Mouse (Mus musculus) B cell, adult 2 months (primary cell): ENCODE data around the gene Bcl2l1.
A peak's percentile ranks its signal among the peaks of the same experiment; 100 is the strongest.

ENCODE experiments used
- DNase-seq, 2 experiments: peaks; one replicate each; pipeline ENCODE4 v3.0.0; 2022

The Bcl2l1 gene

GRCm38 (mm10) chr2:152831019-152831878 is at the start of gene Bcl2l1:
TSS of gene Bcl2l1 (minus strand) at chr2:152831728.
- DNase-seq, result peak; percentile 96 to 98

DNA sequence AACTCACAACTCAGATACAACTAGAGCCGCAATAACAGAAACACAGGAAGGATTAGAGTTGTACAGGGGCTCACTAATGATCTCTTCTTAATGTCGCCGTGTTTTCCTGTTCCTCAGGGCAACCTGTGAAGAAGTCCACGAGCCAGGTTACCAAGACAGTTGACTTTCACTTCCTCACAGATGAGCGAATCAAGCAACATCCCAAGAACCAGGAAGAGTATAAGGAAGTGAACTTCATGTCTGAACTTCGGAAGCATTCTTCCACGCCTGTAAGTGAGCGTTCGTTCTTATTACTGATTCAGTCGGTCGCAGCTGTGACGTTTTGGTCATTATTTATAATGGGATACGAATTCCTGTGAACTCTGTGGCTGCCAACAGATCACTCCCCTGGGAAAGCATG is 49.4 kb upstream of the Bcl2l1 start:
- DNase-seq, result no peak

DNA sequence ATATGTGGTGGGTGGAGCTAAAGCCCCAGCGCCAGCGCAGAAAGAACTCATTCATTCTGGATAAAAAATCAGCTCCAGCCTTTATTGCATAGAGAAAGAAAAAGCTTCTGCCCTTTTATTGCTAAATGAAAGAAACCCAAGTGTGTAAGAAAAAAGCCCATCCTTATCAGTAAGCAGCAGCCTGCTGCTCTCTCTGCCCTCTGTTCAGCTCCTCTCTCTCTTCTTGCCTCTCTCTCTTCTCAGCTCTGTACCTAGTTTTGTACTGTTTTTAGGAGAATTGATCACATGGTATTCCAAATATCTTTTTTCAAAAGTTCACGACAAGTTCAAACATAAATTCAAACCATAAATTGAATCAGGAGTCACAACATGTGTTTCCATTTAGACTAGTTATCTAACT is 46.7 kb upstream of the Bcl2l1 start:
- DNase-seq, result no peak

DNA sequence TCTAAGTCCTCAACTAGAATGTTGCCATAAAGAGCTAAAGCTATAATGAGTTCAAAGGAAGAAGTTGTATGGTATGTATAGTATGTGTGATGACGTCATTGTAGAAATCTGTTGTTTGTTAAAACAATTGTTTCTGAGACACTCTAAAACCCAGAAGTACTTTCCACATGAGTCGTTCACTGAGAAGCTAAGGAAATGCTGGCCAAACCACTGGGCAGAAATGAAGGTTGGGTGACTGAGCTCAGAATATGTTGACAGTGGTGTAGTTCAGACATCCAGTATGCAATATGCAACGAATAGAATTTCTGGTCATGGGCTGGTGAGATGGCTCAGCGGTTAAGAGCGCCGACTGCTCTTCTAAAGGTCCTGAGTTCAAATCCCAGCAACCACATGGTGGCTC is 31.8 kb upstream of the Bcl2l1 start:
- no peak for DNase-seq

DNA sequence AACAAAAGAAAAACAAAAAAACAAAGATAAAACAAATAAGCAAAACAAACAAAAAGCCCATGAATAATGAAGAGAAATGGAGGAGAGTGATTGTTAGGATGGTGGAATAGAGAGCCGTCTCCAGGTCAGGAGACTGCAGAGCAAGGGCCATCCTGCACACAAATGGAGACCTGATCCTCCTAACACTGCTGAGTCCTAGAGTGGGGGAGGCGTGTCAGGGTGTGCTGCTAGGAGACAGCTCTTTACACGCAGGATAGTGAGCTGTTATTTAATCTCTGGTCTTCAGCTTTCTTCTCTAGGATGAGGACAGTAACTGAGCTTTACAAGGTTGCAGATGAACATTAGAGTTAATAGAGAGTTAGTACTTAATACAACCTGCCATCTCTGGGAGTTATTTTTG is 31.1 kb upstream of the Bcl2l1 start:
- no peak for DNase-seq

- DNase-seq, result no peak
These were observed 30.4 kb upstream of the Bcl2l1 start for GRCm38 (mm10) chr2:152861891-152862290.

DNA sequence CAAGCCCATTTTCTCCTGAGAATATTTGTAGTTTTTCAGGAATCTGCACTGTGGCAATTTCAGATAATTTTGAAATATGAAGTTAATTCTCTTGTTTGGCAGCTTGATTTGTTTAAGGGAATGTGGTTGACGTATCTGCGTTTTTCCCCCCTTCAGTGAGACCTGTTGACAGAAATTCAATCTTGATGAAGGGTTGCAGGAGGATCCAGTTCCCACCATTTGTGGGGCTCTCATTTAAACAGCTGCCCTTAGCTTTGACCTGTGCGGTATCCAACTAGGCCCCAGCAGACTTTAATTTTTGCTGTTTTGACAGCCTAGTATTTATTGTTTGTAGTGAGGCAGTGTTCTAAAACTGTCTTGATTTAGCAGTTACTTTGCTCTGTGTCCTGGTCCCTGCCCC is 28.0 kb upstream of the Bcl2l1 start:
- DNase-seq, result no peak

GRCm38 (mm10) chr2:152848466-152848865 is 16.9 kb upstream of the Bcl2l1 start:
- DNase-seq, result no peak

DNA sequence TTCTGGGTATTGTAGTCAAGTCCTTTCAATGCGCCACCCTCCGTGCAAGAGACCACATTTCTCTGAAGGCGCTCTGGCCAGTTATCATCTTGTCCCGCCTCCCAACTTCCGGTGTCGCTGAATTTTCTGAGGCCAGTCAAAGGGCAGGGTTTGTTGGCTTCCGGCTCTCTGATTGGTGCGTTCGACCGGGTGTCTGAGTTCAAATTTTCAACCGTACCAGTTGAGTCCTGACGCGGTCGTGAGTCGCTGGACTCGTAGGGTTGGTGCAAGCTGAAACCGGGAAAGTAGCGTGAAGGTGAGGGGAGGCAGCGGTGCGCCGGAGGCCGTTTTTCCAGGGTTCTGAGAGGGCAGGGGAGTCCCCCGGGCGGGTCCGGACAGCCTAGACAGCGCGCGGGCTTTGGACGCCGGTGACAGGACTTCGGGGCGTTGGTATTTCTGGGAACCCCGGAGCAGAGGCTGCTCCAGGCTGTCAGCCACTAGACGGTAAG is 16.3 kb upstream of the Bcl2l1 start, which contains the start of gene Tpx2:
Gene Tpx2, plus strand, starts transcription at position 150 of the 488 bp plus-strand sequence.
- peak; percentile 96 to 97 for DNase-seq

DNA sequence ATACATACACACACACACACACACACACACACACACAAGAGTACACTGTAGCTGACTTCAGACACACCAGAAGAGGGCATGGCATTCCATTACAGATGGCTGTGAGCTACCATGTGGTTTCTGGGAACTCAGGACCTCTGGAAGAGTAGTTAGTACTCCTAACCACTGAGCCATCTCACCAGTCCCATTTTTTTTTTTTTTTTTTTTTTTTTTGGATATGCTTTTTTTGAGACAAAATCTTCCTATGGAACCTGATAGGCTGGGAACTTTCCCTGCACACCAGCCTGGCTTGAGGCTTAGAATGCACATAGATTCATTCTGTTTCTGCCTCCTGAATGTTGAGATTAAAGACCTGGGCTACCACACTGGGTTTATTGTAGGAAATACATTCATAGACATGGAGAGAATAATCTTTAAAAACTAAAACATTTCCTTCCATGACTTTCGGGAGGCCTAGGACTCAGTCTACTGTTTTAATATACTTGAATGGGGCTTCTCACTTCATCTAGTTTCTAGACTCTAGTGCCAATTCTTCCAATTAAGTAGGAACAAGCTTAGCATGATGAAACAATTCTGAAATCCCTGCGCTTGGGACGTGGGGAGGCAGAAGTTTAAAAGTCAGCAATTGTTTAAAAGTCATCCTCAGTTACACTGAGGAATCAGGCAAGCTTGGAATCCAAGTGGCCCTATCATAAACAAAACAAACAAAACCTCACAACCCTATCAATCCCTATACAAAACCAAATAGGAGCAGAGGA is 15.7 kb upstream of the Bcl2l1 start:
- DNase-seq, result no peak

GRCm38 (mm10) chr2:152842741-152843140 is 11.2 kb upstream of the Bcl2l1 start:
- no peak for DNase-seq

GRCm38 (mm10) chr2:152839256-152839655 is 7.7 kb upstream of the Bcl2l1 start:
- no peak for DNase-seq

DNA sequence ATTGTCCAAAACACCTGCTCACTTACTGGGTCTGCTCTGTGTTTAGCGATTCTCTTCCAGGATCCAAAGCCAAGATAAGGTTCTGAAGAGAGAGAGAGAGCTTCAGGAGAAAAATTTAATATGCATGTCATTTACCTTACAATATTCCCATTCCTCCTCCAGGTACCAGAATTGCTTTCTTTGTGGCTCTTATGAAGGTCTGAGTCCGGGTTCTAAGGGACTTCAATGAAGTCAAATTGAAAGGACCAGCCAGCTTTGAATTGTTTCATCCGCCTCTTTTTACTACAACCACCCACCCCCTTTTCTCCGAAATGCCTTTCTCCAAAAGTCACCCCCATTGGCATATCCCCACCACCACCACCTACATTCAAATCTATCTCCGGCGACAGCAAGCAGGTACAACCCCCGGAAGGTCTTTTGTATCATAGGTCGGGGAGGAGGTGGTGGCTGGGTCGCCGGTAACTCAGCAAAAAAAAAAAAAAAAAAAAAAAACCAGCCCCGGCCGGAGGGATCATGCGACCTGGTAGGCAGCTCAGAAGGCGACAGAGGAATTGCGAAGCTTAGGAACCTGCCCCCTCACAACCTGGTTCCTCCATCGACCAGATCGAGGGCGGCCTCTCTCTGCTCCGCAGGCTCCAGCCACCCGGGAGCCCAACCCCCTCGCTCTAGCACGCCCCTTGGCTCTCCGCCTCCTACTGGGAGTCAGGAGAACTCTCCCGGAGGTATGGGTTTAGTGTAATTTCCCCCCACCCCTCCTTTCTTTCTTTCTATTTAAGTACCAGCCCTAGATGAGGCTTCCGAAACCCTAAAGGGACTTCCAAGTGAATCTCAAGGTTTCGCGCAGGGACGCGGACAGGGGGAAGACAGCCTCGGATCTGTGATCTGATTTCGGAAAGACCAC is 1.3 kb downstream of the Bcl2l1 start:
- DNase-seq, result peak; percentile 74 to 75

- no peak for DNase-seq
These were observed 2.1 kb downstream of the Bcl2l1 start for GRCm38 (mm10) chr2:152829367-152829881.

DNA sequence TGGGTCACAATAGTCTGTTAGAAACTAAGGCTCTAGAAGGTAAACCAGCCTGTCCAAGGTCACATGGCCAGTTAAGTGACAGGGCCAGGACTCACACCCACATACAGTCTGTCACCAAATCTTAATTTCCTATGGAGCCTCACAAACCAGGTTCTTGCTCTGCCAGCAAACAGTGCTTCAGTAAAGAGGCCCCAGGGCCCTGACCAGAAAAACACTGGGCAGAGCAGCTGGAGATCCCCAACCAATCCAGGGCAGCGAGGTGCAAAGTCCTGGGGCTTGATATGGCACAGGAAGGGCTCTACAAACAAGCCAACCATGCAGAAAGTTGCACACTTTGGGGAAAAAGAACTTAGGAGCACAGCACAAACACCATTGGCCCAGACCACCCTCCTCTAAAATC is 3.0 kb downstream of the Bcl2l1 start:
- no peak for DNase-seq

- DNase-seq, result no peak
These were observed 3.5 kb downstream of the Bcl2l1 start for GRCm38 (mm10) chr2:152828011-152828370.

DNA sequence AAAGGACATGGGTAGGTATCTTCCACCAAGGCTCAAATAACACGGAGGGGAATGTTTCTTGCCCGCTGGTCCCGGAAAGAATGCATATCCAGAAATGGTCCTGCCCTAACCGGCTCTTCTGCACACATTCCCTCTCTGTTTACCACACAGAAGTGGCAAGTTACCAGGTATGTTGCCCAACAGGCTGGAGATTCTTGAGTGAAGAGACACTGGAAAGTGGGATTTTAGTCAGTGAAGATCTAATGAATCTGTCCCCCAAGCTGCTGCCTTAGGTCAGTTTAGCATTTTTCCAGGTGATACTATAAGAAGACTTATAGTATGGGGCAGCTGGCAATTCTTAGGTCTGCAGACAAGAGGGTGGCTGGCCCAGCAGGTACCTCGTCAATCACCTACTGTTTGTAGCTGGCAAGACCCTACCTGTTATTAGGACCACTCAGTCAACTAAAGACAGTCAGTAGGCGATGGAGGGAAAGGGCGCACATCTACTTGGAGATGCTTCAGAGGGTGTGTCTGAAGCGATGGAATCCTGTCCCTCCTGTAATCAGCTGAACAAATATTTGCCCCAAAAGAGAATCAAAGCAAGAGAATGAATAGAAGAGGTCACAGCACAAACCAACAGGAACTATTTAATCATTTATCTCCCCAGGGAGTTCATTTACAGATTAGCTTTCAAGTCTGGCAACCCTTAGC is 4.1 kb downstream of the Bcl2l1 start:
- no peak for DNase-seq

- DNase-seq, result no peak
These were observed 5.0 kb downstream of the Bcl2l1 start for GRCm38 (mm10) chr2:152826481-152826880.

DNA sequence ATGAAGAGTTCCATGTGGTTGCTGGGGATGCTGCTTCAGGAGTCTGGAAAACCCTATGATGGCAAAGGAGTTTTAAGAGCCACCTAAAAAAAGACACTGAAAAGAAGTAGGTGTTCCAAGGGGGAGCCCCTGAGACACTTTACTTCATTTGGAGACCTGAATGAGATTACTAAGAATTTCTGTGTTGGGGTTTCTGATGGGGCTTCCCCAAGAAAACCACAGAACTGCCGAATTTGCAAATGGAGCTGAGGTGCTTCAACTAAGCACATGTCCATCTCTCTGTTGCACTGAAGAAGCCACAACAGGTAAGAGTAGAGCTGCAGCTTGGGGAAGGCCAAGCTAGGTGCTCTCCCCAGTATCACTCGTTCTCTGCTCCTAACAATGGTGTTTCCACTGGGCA is 5.8 kb downstream of the Bcl2l1 start:
- peak; percentile 70 to 73 for DNase-seq

DNA sequence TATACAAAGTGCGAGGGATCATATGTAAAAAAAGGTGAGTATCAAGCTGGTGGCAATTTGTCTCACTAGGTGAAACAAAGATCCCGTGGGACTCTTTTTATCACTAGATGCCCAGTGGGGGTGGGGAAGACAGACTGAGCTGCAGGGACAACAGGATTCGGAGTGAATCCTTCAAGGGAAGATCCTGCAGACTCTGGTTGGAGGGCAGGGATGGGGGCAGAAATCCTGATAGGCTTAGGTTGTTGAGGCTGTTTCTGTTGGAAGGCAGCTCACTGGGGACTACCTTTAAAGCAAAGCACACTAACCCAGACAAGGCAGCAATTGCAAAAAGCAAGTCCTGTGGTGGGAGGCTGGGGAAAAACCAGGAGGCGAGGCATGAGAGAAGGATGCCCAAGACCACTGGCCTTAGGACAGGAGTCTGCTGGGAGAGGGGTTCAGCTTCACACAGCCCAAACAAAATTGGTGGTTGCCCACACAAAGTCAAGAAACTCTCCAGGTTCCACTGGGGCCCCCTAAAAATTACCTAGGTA is 6.3 kb downstream of the Bcl2l1 start:
- no peak for DNase-seq

GRCm38 (mm10) chr2:152824438-152825167 is 6.9 kb downstream of the Bcl2l1 start:
- DNase-seq, result no peak
